Mouse (Mus musculus) liver, postnatal 0 days (tissue): Measurements from ENCODE around the gene Trim63. TPM values are rescaled to one million over a fixed set of nuclear protein-coding genes. Genes with fewer than 3 reads are reported as not detected.

Source experiments
- ATAC-seq: fragments of 200-750 bp; cut with Nextera tagmentation; 2 replicates; pipeline ENCODE4 v1.8.0; 2017; ENCODE audit warnings: mild to moderate bottlenecking, moderate library complexity
- DNase-seq: peaks from one replicate; pipeline ENCODE4 v3.0.0-alpha.2; 2016
- H3K27ac ChIP-seq: fragments of 300-500 bp; sonication (generic); 2 replicates; pipeline ENCODE4 v1.5.1; 2014; ENCODE audit warnings: antibody characterized with exemption, moderate library complexity, mild to moderate bottlenecking, low read depth
- H3K27me3 ChIP-seq: fragments of 300-500 bp; sonication (generic); 2 replicates; pipeline ENCODE4 v1.6.1; 2014; ENCODE audit warnings: low read length, control low read depth, mixed read lengths; ENCODE audit not compliant: insufficient read depth
- H3K36me3 ChIP-seq: fragments of 300-500 bp; sonication (generic); replicated peaks from 2 replicates; pipeline ENCODE4 v1.6.1; 2014; ENCODE audit warnings: mild to moderate bottlenecking, control low read depth, low read length, moderate library complexity, mixed read lengths; ENCODE audit not compliant: insufficient read depth
- H3K4me1 ChIP-seq: fragments of 300-500 bp; sonication (generic); 2 replicates; pipeline ENCODE4 v1.6.1; 2014; ENCODE audit warnings: antibody characterized with exemption, mild to moderate bottlenecking, control low read depth; ENCODE audit not compliant: insufficient read depth
- H3K4me2 ChIP-seq: fragments of 300-500 bp; sonication (generic); 2 replicates; pipeline ENCODE4 v1.6.1; 2014; ENCODE audit warnings: low read depth, mild to moderate bottlenecking, low read length, moderate library complexity, mixed read lengths
- H3K4me3 ChIP-seq: fragments of 300-500 bp; sonication (generic); 2 replicates; pipeline ENCODE4 v1.5.1; 2014; ENCODE audit warnings: low read depth, low read length
- H3K9ac ChIP-seq: fragments of 300-500 bp; sonication (generic); replicated peaks from 2 replicates; pipeline ENCODE4 v1.6.1; 2014; ENCODE audit warnings: mild to moderate bottlenecking, moderate library complexity
- H3K9me3 ChIP-seq: fragments of 300-500 bp; sonication (generic); 2 replicates; pipeline ENCODE4 v1.6.1; 2016; ENCODE audit warnings: mild to moderate bottlenecking, control low read depth, low read length, mixed read lengths
- CTCF ChIP-seq: sonication (generic); IDR thresholded peaks from 2 replicates; pipeline ENCODE4 v1.5.1; 2016; ENCODE audit warnings: antibody characterized with exemption, low read depth
- EP300 ChIP-seq: IDR thresholded peaks from 2 replicates; pipeline ENCODE4 v1.6.1; 2016; ENCODE audit warnings: antibody characterized with exemption, low read depth, mild to moderate bottlenecking
- WGBS: fragments of 180-500 bp; shearing (Covaris S2); extraction: QIAGEN DNeasy Blood & Tissue Kit; methylation state at CpG from one replicate; pipeline ENCODE4 v1.1.7; 2014; ENCODE audit not compliant: insufficient replicate concordance; 5-methylcytosine and 5-hydroxymethylcytosine counted together
- polyA plus RNA-seq: library from polyadenylated mRNA; unstranded; fragments of >200 nt; fragmentation: Nextera tagmentation; extraction: Ambion mirVana; gene quantifications from 2 replicates; pipeline ENCODE4 v1.2.1, GENCODE M21; 2015

Gene Trim63
- polyA plus RNA-seq, 1 experiment from 2014 or later: 0.34 TPM

DNA sequence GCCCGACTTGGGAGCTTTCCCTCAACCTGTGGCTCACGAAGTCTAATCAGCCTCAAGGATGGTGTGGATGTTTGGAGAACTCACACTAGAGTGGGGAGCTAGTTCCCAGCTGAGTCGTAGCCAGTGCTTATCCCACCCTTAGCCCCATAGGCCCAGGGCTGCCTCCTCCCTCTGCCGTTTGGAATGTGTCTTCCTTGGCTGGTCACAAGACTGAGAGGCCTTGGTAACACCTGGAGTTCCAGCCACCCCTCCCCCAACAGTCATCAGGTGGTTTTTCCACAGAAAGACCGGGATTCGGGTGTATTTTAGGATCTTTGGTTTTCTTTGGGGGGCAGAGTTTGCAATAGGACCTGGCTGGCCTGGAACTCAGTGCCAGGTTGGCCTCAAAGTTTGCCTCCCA, 35.7 kb downstream of the Trim63 start:
- Histone ChIP-seq H3K9ac (no peak overlapping the region), H3K9me3 (no peaks in the 10 kb centered on the region), H3K36me3 (no peaks in the 10 kb centered on the region), H3K4me1 (no peaks in the 10 kb centered on the region), H3K4me3 (no peak overlapping the region), H3K27ac (no peak overlapping the region), H3K27me3 (no peaks in the 10 kb centered on the region), H3K4me2 (no peak overlapping the region)
- DNase-seq: no peak
- ATAC-seq: no peak
- 83% methylated on average over 6 of the region's 6 CpGs for WGBS
- no peak for TF ChIP-seq CTCF
- no peak for TF ChIP-seq EP300

- no peaks in the 10 kb centered on the region for H3K36me3 ChIP-seq
- DNase-seq (peak; percentile 16), ATAC-seq (no peak)
- no peaks in the 10 kb centered on the region for H3K9me3 ChIP-seq
- 51% methylated on average over 16 of the region's 18 CpGs for WGBS
- H3K4me3 ChIP-seq: no peak overlapping the region
- no peak overlapping the region for H3K4me2 ChIP-seq
- no peak overlapping the region for H3K9ac ChIP-seq
- no peaks in the 10 kb centered on the region for H3K4me1 ChIP-seq
- no peaks in the 10 kb centered on the region for H3K27me3 ChIP-seq
- H3K27ac ChIP-seq: no peak overlapping the region
- TF ChIP-seq EP300: no peak
- no peak for TF ChIP-seq CTCF
Observed at GRCm38 (mm10) chr4:134351329-134352260, 36.7 kb downstream of the Trim63 start.

- DNase-seq (peak; percentile 9), ATAC-seq (no peak)
- Histone ChIP-seq H3K27me3 (no peaks in the 10 kb centered on the region), H3K9me3 (no peaks in the 10 kb centered on the region), H3K36me3 (no peaks in the 10 kb centered on the region), H3K4me3 (no peak overlapping the region), H3K27ac (no peak overlapping the region), H3K4me2 (no peak overlapping the region), H3K9ac (no peak overlapping the region), H3K4me1 (0 out of 2 replicates have a peak, but pooled peaks cover 4% of the 10 kb centered on the region)
- TF ChIP-seq CTCF (no peak), EP300 (no peak)
- WGBS: 77% methylated on average over 12 of the region's 12 CpGs
Observed at GRCm38 (mm10) chr4:134352261-134352707, 37.4 kb downstream of the Trim63 start.

DNA sequence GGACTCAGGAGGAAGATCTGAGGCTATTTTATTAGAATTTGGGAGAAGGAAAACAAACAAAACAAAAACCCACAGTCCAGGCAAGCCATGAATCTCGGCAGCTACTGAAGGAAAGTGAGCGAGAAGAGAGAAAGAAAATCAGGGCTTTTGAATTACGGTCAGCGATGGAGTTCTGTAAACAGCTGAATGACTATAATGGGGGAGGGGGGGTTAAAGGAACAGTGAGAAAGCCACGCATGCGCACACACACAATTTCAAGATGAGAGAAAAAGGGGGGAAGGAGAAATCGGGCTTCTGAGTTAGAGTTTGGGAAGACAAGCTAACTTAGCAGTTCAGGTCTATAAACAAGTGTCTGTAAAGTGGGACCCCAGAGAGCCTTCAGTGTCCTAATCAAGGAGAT, 38.0 kb downstream of the Trim63 start:
- Histone ChIP-seq H3K9ac (no peak overlapping the region), H3K27ac (no peak overlapping the region), H3K4me2 (no peak overlapping the region), H3K4me3 (no peak overlapping the region), H3K9me3 (no peaks in the 10 kb centered on the region), H3K27me3 (no peaks in the 10 kb centered on the region), H3K4me1 (peaks cover 4% of the 10 kb centered on the region; the same call in 1 of the 2 replicates), H3K36me3 (no peaks in the 10 kb centered on the region)
- 83% methylated on average over 7 of the region's 7 CpGs for WGBS
- no peak for TF ChIP-seq EP300
- no peak for TF ChIP-seq CTCF
- DNase-seq (no peak), ATAC-seq (no peak)

DNA sequence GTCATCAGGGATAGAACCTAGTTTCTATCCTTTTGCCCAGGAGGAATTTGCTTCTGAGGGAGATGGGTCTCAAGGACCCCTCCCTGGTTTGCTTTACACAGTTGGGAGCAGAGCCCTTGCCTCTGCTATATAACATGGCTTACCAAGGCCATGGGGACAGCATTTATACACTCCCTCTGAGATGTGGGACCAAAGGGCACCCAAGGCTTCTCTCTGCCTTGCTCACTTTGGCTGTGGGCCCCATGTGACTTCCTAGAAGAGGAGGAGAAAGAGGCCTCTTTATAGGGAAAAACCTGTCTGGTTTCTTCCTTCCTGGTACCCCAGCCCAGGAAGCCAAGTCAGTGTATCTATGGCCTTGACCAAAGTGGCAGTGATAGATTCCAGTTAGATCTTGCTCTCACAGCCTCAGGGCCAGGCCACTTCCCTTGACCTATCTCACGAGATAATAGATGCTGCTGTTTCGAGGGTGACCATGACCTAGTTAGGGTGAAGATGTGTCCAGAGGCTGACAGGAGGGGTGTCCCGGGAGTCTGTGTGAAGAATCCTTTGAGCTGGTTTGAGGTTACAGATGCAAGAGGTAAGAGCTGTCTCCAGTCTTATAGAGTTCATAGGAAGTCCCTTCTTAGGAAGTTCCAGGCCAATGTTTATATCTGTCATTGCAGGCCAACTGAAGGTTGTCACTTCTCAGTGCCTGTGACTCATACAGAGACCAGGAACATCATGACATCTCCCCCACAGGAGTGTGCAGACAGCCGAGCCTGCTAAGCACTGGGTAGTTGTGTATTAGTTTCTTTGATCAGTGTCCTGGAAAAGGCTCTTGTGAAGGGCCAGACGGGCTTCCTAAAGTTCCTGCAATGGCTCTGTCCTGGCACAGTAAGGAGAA, 38.8 kb downstream of the Trim63 start:
- Histone ChIP-seq H3K9me3 (no peaks in the 10 kb centered on the region), H3K4me3 (no peak overlapping the region), H3K27ac (no peak overlapping the region), H3K27me3 (no peaks in the 10 kb centered on the region), H3K4me2 (no peak overlapping the region), H3K9ac (no peak overlapping the region), H3K4me1 (peaks cover 4% of the 10 kb centered on the region; the same call in 1 of the 2 replicates), H3K36me3 (no peaks in the 10 kb centered on the region)
- TF ChIP-seq EP300 (no peak), CTCF (no peak)
- WGBS: 47% methylated on average over 5 of the region's 5 CpGs
- ATAC-seq (no peak), DNase-seq (no peak)
